Mouse (Mus musculus) hematopoietic multipotent progenitor cell, adult 10-12 weeks (in vitro differentiated cells): ENCODE measurements around the gene 1700020A23Rik. TPM values are rescaled to one million over a fixed set of nuclear protein-coding genes. Genes with fewer than 3 reads are reported as not detected.

Experiments
- polyA plus RNA-seq: library from polyadenylated mRNA; stranded (reverse); fragments of >175 nt; gene quantifications from 2 replicates; pipeline ENCODE4 v1.2.3, GENCODE M21; 2012; ENCODE audit warnings: low replicate concordance

1700020A23Rik gene
- polyA plus RNA-seq, result not detected in 2 replicates

DNA sequence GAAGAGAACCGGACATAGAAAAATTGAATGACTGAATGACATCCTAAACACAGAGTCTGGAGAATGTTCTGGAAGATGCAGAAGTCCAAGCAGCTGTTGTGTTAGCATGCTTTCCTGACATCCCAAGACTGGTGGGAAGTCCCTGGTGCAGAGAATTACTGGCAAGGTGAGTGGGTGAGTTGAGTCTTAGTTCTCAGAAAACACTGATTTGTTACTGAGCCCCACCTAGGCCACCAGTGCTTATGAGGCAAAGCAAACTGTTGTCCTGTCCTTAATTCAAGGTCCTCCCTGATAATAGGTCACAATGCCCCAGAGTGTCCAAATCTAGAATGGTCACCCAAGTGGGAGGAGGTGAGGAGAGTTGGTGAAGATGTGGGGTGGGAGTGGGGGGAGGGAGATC, at the start of gene 1700020A23Rik, which contains the start of gene Gm28372:
Gene 1700020A23Rik, plus strand, starts transcription at position 321 of the 400 bp plus-strand sequence.
Gene Gm28372, plus strand, starts transcription at position 301 of the 400 bp plus-strand sequence.

DNA sequence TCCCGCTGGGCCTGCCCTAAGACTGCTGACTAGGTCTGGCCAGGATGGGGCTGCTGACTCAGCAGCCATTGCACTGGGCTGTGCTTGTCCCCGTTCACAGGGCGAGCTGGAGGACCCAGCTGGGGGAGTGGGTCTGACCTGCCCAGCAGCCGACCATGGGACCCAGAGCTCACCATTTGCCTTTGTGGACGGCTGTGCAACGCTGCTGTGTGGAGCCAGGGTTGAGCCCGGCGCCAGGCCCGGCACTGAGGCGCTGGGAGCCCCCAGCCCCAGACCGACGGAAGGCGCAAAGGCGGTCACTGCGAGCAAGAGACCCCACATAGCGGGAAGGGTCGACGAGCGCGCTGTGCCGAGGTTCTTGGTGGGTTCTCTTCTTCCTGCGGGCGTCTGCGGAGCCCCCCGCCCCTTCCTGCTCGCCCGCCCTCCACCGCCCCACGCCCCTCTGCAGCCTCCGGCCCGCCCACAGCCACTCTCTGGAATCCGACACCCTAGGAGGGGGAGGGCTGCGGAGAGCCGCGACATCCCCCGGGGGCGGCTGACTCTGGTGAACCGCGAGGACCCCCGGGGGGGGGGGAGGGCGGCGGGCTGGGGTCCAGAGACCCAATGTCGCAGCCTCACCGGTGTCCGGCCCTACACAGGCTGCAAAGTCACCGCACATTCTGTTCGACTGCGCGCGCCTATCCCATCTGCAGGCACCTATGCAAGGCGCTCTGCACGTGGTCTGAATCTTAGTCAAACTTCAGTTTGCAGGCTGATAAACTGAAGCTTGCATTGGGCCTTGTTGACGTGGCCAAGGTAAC, 7.7 kb upstream of the 1700020A23Rik start, which contains the start of gene Cpxm1:
Gene Cpxm1, minus strand, starts transcription at position 389 of the 800 bp plus-strand sequence.

DNA sequence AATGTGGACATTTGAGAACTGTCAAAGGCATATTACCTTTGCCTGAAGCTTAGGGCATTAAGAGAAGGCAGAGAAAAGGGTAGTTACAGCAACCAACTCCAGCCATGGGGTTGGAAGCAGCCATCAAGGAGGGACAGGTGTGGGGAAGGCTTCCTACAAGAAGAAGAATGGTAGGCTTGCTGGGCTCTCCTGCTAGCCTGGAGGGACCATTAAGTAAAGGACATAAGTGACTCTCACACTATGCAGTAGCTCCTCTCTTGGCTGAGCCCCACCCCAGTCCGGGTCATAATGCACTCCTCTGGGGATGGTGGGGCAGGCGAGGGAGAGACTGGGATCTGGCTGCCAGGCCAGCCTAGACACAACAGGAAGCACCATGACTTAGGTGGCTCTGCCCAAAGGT, 1.1 kb downstream of the 1700020A23Rik start, which contains the start of gene Tmem239:
Gene Tmem239, plus strand, starts transcription at position 301 of the 400 bp plus-strand sequence.

DNA sequence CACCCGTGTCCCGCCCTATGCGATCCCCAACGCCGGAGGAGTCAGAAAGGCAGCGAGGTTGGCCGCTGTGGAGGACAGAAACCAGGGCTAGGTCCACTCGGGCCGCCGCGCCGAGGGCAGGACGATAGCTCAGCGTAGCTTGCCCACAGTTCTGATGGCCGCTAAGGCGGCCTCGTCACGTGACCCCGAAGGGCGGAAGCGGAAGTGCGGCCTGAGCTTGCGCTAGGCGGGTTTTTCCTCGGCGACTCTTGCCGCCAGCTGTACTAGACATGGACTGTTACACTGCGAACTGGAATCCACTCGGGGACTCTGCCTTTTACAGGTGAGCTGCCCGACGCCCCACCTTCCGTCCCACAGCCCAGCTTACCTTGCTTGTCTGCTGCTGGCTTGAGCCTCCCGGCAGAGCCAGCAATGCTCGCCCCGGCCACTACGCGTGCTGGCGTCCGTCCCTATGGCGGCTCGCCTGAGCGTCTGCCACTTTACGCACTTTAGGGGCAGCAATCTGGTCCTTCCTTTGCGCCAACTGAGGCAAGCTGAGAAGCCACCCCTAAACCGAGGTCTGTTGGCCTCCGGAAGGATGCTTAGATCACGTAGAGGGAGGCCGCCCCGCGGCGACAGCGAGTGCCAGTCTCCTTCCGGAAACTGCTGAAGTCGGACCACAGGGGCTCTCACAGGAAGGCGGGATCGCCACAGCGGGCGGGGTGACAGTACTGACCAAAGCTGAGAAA, 19.2 kb downstream of the 1700020A23Rik start, which contains the start of the genes Vps16 and Pced1a:
Gene Vps16, plus strand, starts transcription at position 214 of the 728 bp plus-strand sequence.
Gene Pced1a, minus strand, starts transcription at position 576 of the 728 bp plus-strand sequence.

DNA sequence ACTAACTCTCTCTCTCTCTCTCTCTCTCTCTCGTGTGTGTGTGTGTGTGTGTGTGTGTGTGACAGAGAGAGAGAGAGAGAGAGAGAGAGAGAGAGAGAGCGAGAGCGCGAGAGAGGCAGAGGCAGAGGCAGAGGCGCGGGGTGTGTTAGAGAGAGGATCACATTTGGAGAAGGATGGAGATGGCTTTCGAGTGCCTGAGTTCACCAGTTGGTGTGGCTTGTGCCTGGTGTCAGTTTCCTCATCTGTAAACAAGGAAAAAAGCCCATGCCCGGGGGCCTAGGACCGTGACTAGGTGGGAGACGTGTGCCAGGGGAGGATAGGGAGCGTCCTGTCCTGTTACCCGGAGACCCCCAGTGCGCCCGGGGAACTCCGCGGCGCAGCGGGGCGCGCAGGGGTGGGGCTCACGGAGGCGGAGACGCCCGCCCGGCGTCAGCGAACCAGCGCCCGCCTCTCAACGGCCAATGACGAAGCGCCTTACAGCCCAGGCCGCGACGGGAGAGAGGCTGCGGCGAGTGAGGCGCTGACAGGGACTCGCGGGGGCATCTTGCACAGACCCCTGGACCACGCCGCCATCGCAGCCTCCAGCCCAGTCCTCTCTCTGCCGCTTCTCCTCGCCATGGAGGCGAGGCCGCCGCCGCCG, 44.9 kb downstream of the 1700020A23Rik start, which contains the start of gene Ptpra:
Gene Ptpra, plus strand, starts transcription at position 485 of the 640 bp plus-strand sequence.

Other genes starting within 250 kb of the 1700020A23Rik start
- 226 and 366 TPM in 2 replicates for gene Snrpb, start 225.9 kb upstream of the 1700020A23Rik start, polyA plus RNA-seq
- gene Tmc2, start 210.1 kb upstream of the 1700020A23Rik start, polyA plus RNA-seq, result not detected in 2 replicates
- gene Nop56, start 130.8 kb upstream of the 1700020A23Rik start, polyA plus RNA-seq, result 15.9 and 35.4 TPM in 2 replicates
- 32.1 and 38.8 TPM in 2 replicates for gene Idh3b, start 120.7 kb upstream of the 1700020A23Rik start, polyA plus RNA-seq
- gene Ebf4, start 110.1 kb upstream of the 1700020A23Rik start, polyA plus RNA-seq, result 0.04 and 0.15 TPM in 2 replicates
- 0.17 TPM in 2 replicates for gene Cpxm1, start 7.7 kb upstream of the 1700020A23Rik start, polyA plus RNA-seq
- not detected in 2 replicates for gene Gm28372, start within 50 bp of the 1700020A23Rik start, polyA plus RNA-seq
- gene Tmem239, start 1.2 kb downstream of the 1700020A23Rik start, polyA plus RNA-seq, result not detected in 2 replicates
- 14.7 and 20.6 TPM in 2 replicates for gene Vps16, start 19.1 kb downstream of the 1700020A23Rik start, polyA plus RNA-seq
- gene Pced1a, start 19.4 kb downstream of the 1700020A23Rik start, polyA plus RNA-seq, result 16.8 and 23.8 TPM in 2 replicates
- 25.3 and 30.2 TPM in 2 replicates for gene Ptpra, start 45.0 kb downstream of the 1700020A23Rik start, polyA plus RNA-seq
- gene Mrps26, start 158.5 kb downstream of the 1700020A23Rik start, polyA plus RNA-seq, result 80.4 and 167 TPM in 2 replicates
- gene Oxt, start 170.9 kb downstream of the 1700020A23Rik start, polyA plus RNA-seq, result 0.51 TPM in 1 of 2 replicates, not detected in the other
- gene Avp, start 177.3 kb downstream of the 1700020A23Rik start, polyA plus RNA-seq, result not detected in 2 replicates
- gene Fastkd5, start 224.8 kb downstream of the 1700020A23Rik start, polyA plus RNA-seq, result 0.10 and 0.70 TPM in 2 replicates
- 2.0 and 2.2 TPM in 2 replicates for gene Ubox5, start 224.8 kb downstream of the 1700020A23Rik start, polyA plus RNA-seq
- gene Lzts3, start 237.5 kb downstream of the 1700020A23Rik start, polyA plus RNA-seq, result 3.2 and 4.2 TPM in 2 replicates